Mouse (Mus musculus) gastrocnemius, postnatal 4 days (tissue): ENCODE measurements around the gene Nppc. TPM values are rescaled to one million over a fixed set of nuclear protein-coding genes. Genes with fewer than 3 reads are reported as not detected.

Source experiments
- microRNA-seq: library from miRNA; unstranded; fragments of <30 nt; microRNA quantifications from one replicate; pipeline ENCODE4 v1.2.0, GENCODE M21; 2021
- total RNA-seq, 2 experiments: library from RNA; stranded (reverse); gene quantifications; 2 replicates each; pipeline ENCODE4 v1.2.3; 2021

Gene Nppc
- total RNA-seq, 2 experiments from 2014 or later = 3.9 to 6.8 TPM

Small RNA genes lying within 50 kb of the gene (microRNA-seq; reads per million reads assigned to microRNA genes)
- not detected for gene Gm22955

Other genes starting within 250 kb of the Nppc start
- gene Nmur1, start 244.3 kb downstream of the Nppc start, total RNA-seq = not detected
- gene Tex44, start 244.2 kb downstream of the Nppc start, total RNA-seq = not detected
- gene Ptma, start 143.8 kb downstream of the Nppc start, total RNA-seq = 100 to 1,000 TPM; 655 to 661 TPM
- gene Pde6d, start 87.9 kb downstream of the Nppc start, total RNA-seq = 10 to 100 TPM; 52.1 to 53.6 TPM
- 10 to 100 TPM; 15.7 to 16.8 TPM for gene Cops7b, start 87.7 kb downstream of the Nppc start, total RNA-seq
- gene Dis3l2, start 33.2 kb upstream of the Nppc start, total RNA-seq = 10 to 100 TPM; 21.0 to 22.4 TPM